ENCODE assay signal across 8 mouse cellular contexts in the genomic region with DNA sequence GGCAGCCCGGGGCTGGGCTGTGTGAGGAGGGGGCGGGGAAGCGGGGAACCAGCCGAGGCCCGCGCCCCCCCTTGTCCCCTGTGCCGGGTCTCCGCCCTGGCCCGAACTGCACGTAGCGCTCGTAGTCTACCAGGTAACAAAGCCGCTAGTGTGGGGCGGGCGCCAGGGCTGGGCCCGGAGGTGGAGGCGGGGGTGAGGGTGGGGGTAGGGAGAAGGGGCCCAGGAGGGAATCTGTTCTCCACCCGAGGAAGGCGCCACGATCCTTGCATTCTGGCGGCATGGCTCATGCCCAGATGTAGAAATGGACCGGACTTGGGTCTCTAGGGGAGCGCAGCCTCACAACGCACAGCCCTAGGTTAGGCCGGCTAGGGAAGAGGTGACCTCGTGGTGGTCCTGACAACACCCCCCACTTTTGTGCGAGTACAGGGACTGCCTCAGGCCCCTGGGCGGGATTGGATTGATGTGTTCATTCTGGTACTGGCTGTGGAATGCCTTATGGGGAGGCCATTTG. TPM values are rescaled to one million over a fixed set of nuclear protein-coding genes. Genes with fewer than 3 reads are reported as not detected.
A peak's percentile ranks its signal among the peaks of the same experiment; 100 is the strongest.
DNase-seq lines count a peak whose midpoint lies in the region; ATAC-seq and TF ChIP-seq lines count a peak whose summit lies in the region.

No protein-coding gene starts in this region.

- in situ Hi-C loops in ES-E14 (cut with MboI; ENCODE audit: low sequenced_read_pairs in 2 of 2, unreplicated experiment in 2 of 2): loop anchor here in 1 of 2 experiments (5.0 kb wide), 1 partner anchor 66 kb away; no protein-coding TSS in a partner anchor

- peak overlapping the region; percentile 50 for H3K27ac ChIP-seq in heart, embryonic 11.5 days (ENCODE audit: low read depth, low read length)
- H3K27ac ChIP-seq in ES-E14 (ENCODE audit: insufficient read depth, low read depth, low read length, poor library complexity, severe bottlenecking): peak overlapping the region; percentile 99
- peak overlapping the region; percentile 94 for H3K27ac ChIP-seq in midbrain, embryonic 10.5 days (replicated peaks)
- no peak overlapping the region for H3K27ac ChIP-seq in left cerebral cortex, adult 2 months

- no peak for TF ChIP-seq CTCF in left cerebral cortex, adult 2 months (IDR thresholded peaks at IDR 0.05)

- intact Hi-C loops in left cerebral cortex, adult 2 months (cut with DNase I): no loop called here

- no peaks in the 10 kb centered on the region for H3K27me3 ChIP-seq in heart, embryonic 11.5 days (ENCODE audit: control insufficient read depth, insufficient read depth, low read length)
- no peaks in the 10 kb centered on the region; the same call in 1 of the 2 replicates for H3K27me3 ChIP-seq in midbrain, embryonic 10.5 days (ENCODE audit: low read depth, poor library complexity, severe bottlenecking)

- H3K4me2 ChIP-seq in heart, embryonic 11.5 days: peak overlapping the region; percentile 53

- ATAC-seq in heart, embryonic 11.5 days (replicated peaks; ENCODE audit: insufficient number of reproducible peaks, low FRiP score, low TSS enrichment): peak; percentile 50

- H3K9me3 ChIP-seq in heart, embryonic 11.5 days (replicated peaks; ENCODE audit: control insufficient read depth, low read length): no peaks in the 10 kb centered on the region
- H3K9me3 ChIP-seq in ES-E14 (ENCODE audit: control insufficient read depth, insufficient read depth, low read depth, low read length): no peaks in the 10 kb centered on the region
- H3K9me3 ChIP-seq in midbrain, embryonic 10.5 days (replicated peaks): no peaks in the 10 kb centered on the region

- H3K4me1 ChIP-seq in heart, embryonic 11.5 days (ENCODE audit: control insufficient read depth, insufficient read depth, low read length): peaks cover 61% of the 10 kb centered on the region
- H3K4me1 ChIP-seq in ES-E14 (ENCODE audit: control insufficient read depth in 2 of 2, insufficient read depth in 2 of 2, low read length in 2 of 2, poor library complexity in 1 of 2): peaks cover 26 to 54% of the 10 kb centered on the region in 2 experiments
- H3K4me1 ChIP-seq in midbrain, embryonic 10.5 days: peaks cover 97% of the 10 kb centered on the region

- no peak for DNase-seq in heart, adult 11 months
- DNase-seq in ES-E14 (ENCODE audit: low read depth, low spot score): peak; percentile 79
- DNase-seq in forelimb bud, embryonic 11.5 days (ENCODE audit: low read depth, low spot score): peak; percentile 60
- peak; percentile 74 for DNase-seq in midbrain, embryonic 10.5 days (ENCODE audit: low spot score)
- no peak for DNase-seq in left cerebral cortex, adult 2 months (ENCODE audit: extremely low spot score in 1 of 2, low spot score in 2 of 2)
- DNase-seq in layer of hippocampus, adult 9-10 months (ENCODE audit: low spot score): no peak
- no peak for DNase-seq in right cerebral cortex, postnatal 10 days (ENCODE audit: low spot score in 2 of 2)

- peak overlapping the region; percentile 65 for H3K9ac ChIP-seq in heart, embryonic 11.5 days (ENCODE audit: low read depth, low read length)
- peak overlapping the region; percentile 94 for H3K9ac ChIP-seq in ES-E14 (ENCODE audit: insufficient read depth, low read depth, low read length, poor library complexity, severe bottlenecking)

- H3K36me3 ChIP-seq in heart, embryonic 11.5 days (ENCODE audit: control insufficient read depth, insufficient read depth, low read length): no peaks in the 10 kb centered on the region
- H3K36me3 ChIP-seq in ES-E14 (ENCODE audit: control insufficient read depth, insufficient read depth, low read length, poor library complexity, severe bottlenecking): no peaks in the 10 kb centered on the region
- no peaks in the 10 kb centered on the region for H3K36me3 ChIP-seq in midbrain, embryonic 10.5 days

- WGBS in heart, embryonic 11.5 days (ENCODE audit: insufficient replicate concordance): 12% methylated on average over 28 of the region's 28 CpGs
- WGBS in midbrain, embryonic 10.5 days: 5% methylated on average over 28 of the region's 28 CpGs

- H3K4me3 ChIP-seq in heart, embryonic 11.5 days (ENCODE audit: low read depth, low read length): no peak overlapping the region; the same call in 1 of the 2 replicates
- peak overlapping the region; percentile 45 to 69 for H3K4me3 ChIP-seq in ES-E14 (ENCODE audit: insufficient read depth in 1 of 2, low read depth in 1 of 2, low read length in 2 of 2, poor library complexity in 1 of 2, severe bottlenecking in 1 of 2)
- H3K4me3 ChIP-seq in midbrain, embryonic 10.5 days: peak overlapping the region; percentile 45
- no peak overlapping the region for H3K4me3 ChIP-seq in left cerebral cortex, adult 2 months

TF ChIP-seq in ES-E14, 5 proteins besides CTCF, POLR2A, EP300 and RAD21:
- no peak for TF ChIP-seq HCFC1 (IDR thresholded peaks at IDR 0.05; ENCODE audit: borderline replicate concordance, insufficient read depth, low read length)
- TF ChIP-seq MAFK (IDR thresholded peaks at IDR 0.05; ENCODE audit: insufficient read depth, low read depth, low read length): no peak
- no peak for TF ChIP-seq CHD2 (IDR thresholded peaks at IDR 0.05; ENCODE audit: low read depth, low read length)
- no peak for TF ChIP-seq ZC3H11A (IDR thresholded peaks at IDR 0.05; ENCODE audit: borderline replicate concordance, low read depth, low read length)
- TF ChIP-seq ZNF384 (IDR thresholded peaks at IDR 0.05; ENCODE audit: low read depth, low read length): no peak

RNA-seq across cellular contexts. Expression of a gene that starts 35.5 kb away (rescaled TPM):
- polyA plus RNA-seq in heart, embryonic 11.5 days (2014; fragmentation: Nextera tagmentation; extraction: Ambion mirVana): 426 and 446 TPM in 2 replicates
- total RNA-seq in ES-E14 (2012; rRNA removed): 526 and 1,358 TPM in 2 replicates
- polyA plus RNA-seq in midbrain, embryonic 10.5 days (2016; fragmentation: Nextera tagmentation; extraction: Ambion mirVana): 212 and 273 TPM in 2 replicates
- total RNA-seq in left cerebral cortex, adult 2 months (2021): 100 to 1,000 TPM in 1 of 2 experiments, 10 to 100 TPM in 1; 92.2 to 127 TPM

Comparison
In these comparisons a context has a peak if more than half of its experiments do, and no peak if none do; other contexts are left out.
1. H3K4me3 ChIP-seq: peak in ES-E14 (2 of 2) and midbrain, embryonic 10.5 days (single experiment); none in heart, embryonic 11.5 days (single experiment) and left cerebral cortex, adult 2 months (single experiment).
2. DNase-seq: peak in ES-E14 (single experiment), forelimb bud, embryonic 11.5 days (single experiment) and midbrain, embryonic 10.5 days (single experiment); none in heart, adult 11 months (single experiment), left cerebral cortex, adult 2 months (0 of 2), layer of hippocampus, adult 9-10 months (single experiment) and right cerebral cortex, postnatal 10 days (0 of 2).